Mouse (Mus musculus) gastrocnemius, adult 18-20 months (tissue): ENCODE measurements around the gene Tsc22d1. TPM values are rescaled to one million over a fixed set of nuclear protein-coding genes. Genes with fewer than 3 reads are reported as not detected.

Experiments
- DNase-seq: peaks from one replicate; pipeline ENCODE4 v3.0.0; 2021; ENCODE audit warnings: low spot score
- total RNA-seq, 2 experiments: library from RNA; stranded (reverse); gene quantifications; 2 replicates each; pipeline ENCODE4 v1.2.3; 2021

Tsc22d1 gene
- total RNA-seq, 2 experiments from 2014 or later: 110 to 142 TPM

GRCm38 (mm10) chr14:76556031-76556851 lies 141.5 kb downstream of the Tsc22d1 start:
- DNase-seq: peak; percentile 48

GRCm38 (mm10) chr14:76556852-76557208 lies 142.1 kb downstream of the Tsc22d1 start, which contains the start of gene Serp2:
TSS of gene Serp2 (minus strand) at chr14:76556889.
- no peak for DNase-seq

Other genes with a start within 250 kb of the Tsc22d1 start
- under 1 TPM in 1 of 2 experiments, not detected in 1; 0.45 TPM for gene Serp2, start 141.9 kb downstream of the Tsc22d1 start, total RNA-seq